Mouse (Mus musculus) granulocyte monocyte progenitor cell, adult 5-6 weeks (primary cell): ENCODE measurements around the gene Cox7a2l. TPM values are rescaled to one million over a fixed set of nuclear protein-coding genes. Genes with fewer than 3 reads are reported as not detected.

ENCODE experiments used
- ATAC-seq: replicated peaks from 2 replicates; pipeline ENCODE4 v1.8.0; 2016; ENCODE audit warnings: mild to moderate bottlenecking, moderate TSS enrichment, inconsistent platforms; ENCODE audit not compliant: poor library complexity, severe bottlenecking
- total RNA-seq, 2 experiments: library from RNA; stranded (forward) in 1 of 2; stranded (reverse) in 1 of 2; fragments of 200-712, 200-1000 nt in 1 of 2; fragments of >200 nt in 1 of 2; fragmentation: Nextera tagmentation in 1 of 2; gene quantifications; 2 replicates each; pipeline ENCODE4 v1.2.3; 2014 to 2017

Cox7a2l gene
- total RNA-seq, 2 experiments from 2014 or later, result 206 to 229 TPM

DNA sequence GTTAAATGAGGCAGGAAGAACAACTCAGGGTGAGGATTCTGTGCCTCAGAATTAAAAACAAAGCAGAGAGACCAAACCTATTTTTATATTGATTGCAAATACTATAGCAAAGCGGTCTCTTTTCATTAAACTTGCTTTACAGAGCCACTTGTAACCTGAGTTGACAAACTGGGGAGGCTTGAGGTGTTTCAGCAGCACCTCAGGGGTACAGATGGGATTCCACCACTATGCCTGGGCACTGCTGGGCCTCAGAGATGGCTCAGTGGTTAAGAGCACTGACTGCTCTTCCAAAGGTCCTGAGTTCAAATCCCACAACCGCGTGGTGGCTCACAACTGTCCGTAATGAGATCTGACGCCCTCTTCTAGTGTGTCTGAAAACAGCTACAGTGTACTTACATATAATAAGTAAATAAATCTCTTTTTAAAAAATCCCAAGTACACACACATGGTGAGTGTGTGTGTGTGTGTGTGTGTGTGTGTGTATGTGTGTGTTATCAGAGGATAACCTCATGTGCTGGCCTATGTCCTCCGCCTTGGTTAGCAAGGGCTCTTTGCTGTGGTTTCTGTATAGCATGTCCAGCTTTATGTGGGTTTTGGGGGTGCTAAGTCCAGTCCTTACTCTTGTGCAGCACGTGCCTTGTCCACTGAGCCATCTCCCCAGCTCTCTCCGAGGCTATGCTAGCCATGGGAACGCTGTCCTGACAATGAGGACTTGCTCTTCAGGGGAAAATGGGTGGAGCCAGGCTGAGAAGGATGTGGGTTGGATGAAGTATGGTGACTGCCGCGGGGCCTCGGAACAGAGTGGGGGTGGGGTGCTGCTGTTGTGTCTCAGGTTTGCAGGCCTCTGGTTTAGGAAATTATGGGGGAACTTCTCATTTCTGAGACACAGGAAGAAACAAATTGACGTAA, 9.7 kb upstream of the Cox7a2l start:
- peak; percentile 85 for ATAC-seq

GRCm38 (mm10) chr17:83526091-83526561, 9.0 kb upstream of the Cox7a2l start:
- ATAC-seq, result no peak

DNA sequence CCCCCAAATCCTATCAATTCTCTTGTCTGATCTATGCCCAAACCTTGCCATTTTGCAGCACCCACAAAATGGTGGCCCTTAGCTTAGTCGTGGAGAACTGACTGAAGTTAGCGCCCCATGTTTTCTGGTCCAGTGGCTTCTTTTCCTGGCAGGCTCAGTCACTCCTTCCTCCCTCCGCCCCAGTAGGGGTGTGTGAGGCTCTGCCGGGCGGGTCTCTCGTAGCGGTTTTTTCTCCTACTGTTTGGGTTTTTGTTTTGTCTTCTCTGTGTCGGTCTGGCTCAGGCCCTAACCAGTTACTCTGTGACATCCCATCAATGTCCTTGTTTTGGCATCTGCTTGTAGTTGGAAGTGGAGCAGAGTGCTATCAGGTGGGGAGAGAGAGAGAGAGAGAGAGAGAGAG, 8.5 kb upstream of the Cox7a2l start:
- ATAC-seq, result no peak

DNA sequence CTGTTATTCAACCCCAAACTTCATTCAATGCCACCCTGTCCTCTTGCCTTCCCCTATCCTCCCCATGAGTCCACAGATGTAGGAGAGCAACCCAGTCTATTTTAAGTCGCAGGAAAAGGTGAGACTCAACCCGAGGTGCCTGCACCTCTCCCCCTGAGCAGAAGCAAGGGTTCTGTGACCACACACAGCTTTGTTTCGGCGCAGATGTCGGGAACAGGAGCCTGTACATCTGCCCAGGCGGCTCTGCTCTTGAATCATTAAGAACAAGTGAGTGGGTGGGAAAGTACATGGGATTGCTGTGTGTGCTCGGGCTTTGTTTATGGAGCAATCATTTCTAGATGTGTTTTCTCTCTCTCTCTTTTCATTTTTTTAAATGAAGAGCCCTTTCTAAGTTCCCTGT, 7.6 kb upstream of the Cox7a2l start:
- ATAC-seq, result no peak

GRCm38 (mm10) chr17:83522590-83523379, 5.7 kb upstream of the Cox7a2l start:
- ATAC-seq, result no peak

GRCm38 (mm10) chr17:83521881-83522280, 4.8 kb upstream of the Cox7a2l start:
- ATAC-seq, result no peak

DNA sequence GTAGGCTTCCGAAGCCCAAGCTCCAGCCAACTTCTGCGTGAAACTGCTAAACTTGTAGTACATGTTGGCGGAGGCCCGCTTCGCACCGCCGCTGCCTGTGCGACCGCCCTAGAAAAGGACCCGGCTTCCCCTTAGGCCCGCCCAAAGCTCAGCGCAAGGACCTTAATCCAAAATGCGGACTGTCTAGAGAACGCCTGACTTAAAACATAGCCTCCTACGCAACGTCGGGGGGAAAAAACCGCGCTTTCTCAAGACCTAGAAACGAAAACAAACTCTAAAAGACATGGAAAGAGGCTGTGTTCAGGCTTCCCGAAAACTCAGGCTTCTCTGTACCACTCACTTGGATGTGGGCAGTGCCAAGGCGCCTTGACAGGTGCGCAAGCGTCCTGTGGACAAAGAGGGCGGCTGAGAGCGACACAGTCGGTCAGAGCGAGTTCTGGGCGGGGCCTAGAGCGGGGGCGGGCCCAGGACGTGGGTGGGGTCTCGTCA, 2.9 kb downstream of the Cox7a2l start:
- peak; percentile 89 for ATAC-seq

- peak; percentile 44 for ATAC-seq
Measured at GRCm38 (mm10) chr17:83513655-83514212, 3.4 kb downstream of the Cox7a2l start.

GRCm38 (mm10) chr17:83512130-83512529, 5.0 kb downstream of the Cox7a2l start:
- ATAC-seq, result no peak

GRCm38 (mm10) chr17:83503693-83504092, 13.4 kb downstream of the Cox7a2l start:
- ATAC-seq, result no peak

DNA sequence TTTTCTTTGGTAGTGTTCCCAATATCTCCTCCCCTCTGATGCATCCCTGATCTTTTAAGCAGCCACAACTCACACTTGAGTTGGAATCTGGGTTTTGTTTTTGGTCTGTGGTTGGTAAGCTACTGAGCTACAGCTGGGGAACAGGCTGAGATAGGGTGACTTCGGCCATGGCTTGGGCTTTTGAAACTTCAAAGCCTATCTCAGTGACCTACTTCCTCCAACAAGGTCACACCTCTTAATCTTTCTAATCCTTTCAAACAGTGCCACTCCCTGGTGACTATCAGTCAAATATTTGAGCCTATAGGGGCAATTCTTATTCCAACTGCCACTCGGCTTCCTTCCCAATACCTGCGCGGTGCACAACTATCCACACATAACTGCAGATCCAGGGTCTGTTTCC, 17.4 kb downstream of the Cox7a2l start:
- ATAC-seq, result no peak

DNA sequence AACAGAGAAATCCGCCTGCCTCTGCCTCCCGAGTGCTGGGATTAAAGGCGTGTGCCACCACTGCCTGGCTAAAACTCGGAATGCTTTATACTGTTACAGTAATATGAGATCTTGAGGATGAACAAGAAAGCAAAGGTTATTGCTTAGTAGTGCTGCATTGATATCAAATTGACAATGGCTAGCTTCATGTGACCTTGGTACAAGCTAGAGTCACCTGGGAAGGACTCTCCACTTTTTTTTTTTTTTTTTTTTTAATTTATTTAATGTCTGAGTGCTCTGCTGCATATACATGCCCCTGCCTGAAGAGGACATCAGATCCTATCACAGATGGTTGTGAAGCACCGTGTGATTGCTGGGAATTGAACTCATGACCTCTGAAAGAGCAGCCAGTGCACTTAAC, 18.2 kb downstream of the Cox7a2l start:
- ATAC-seq, result no peak

DNA sequence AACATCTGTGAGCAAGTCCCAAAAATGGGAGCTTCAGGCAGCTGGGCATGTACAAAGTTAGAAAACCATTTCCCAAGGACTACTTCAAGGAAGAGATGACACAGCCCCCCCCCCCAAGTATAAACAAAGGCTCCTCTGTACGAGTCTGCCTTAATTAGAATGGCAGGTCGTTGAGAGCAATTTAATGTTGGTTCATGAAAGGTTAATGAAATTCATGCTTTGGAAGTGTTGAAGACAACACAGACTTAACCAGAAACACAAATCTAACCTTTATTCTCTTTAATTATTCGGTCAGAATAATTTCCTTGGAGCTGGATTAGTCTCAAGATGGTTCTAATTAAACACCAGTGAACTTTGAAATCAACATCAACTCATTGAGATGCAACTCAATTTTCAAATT, 29.4 kb downstream of the Cox7a2l start:
- no peak for ATAC-seq

DNA sequence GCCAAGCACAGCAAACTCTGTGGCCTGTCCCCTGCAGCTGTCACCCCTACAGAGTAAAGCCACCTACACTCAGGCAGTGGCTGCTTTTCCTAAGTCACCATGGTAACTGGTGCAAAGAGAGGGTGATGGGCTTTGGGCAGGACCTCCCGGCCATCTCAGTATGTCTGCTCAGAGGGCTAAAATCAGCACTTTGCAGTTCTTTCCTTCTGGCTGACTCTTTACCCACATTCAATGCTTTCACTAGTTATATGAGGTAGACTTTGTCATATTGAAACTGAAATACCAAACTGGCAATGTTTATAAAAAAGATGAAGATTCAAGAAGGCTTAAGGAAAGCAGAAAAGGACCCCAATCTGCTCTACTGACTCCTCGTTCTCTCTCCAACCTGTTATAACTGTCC, 33.3 kb downstream of the Cox7a2l start:
- ATAC-seq, result 0 out of 2 replicates have a peak, but pooled peaks have one; percentile 5

GRCm38 (mm10) chr17:83482817-83483536, 34.2 kb downstream of the Cox7a2l start:
- ATAC-seq, result no peak

- ATAC-seq, result no peak
Measured at GRCm38 (mm10) chr17:83481551-83481950, 35.6 kb downstream of the Cox7a2l start.

- ATAC-seq, result 0 out of 2 replicates have a peak, but pooled peaks have one; percentile 5
Measured at GRCm38 (mm10) chr17:83477089-83477488, 40.0 kb downstream of the Cox7a2l start.

DNA sequence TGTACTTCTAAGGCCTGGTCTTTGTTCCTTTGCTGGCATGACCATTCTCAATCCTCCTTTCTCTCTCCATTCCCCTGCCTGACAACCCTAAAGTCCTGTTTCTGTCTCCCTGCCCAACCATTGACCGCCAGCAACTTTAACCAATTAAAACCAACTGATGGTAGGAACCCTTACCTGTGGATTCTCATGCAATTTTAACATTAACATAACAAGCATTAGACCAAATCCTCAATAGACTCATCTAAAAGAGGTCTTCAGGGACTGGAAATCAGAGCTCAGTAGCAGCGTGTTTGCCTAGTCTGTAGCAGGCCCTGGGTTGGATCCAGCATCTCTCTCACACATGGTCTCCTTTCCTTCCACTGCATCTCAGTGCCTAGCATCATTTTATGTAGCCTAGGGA, 47.5 kb downstream of the Cox7a2l start:
- no peak for ATAC-seq

DNA sequence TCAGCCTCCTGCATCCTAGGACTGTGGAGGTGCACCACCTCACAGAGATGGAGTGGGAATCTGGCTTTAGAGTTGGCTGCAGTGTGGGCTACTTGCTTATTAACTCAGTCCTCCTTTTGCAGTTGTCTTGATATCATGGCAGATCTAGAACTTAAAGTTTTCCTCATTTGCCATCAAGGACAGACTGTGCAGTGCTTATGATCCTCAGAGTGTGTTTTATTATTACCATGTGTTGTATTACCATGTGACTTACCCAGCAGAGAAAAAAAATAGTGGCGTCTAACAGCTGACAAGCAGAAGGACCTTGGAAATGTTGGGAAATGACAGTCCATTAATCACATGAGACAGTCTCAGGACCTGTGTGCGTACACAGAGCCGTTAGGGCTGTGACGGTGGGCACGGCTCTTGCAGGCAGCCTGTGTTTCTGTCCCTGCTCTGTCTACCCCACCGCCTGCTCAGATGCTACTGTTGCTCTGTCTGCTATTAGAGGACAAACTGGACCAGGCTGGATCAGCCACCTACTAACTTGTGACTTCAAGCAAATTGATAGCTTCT, 50.4 kb downstream of the Cox7a2l start:
- no peak for ATAC-seq

DNA sequence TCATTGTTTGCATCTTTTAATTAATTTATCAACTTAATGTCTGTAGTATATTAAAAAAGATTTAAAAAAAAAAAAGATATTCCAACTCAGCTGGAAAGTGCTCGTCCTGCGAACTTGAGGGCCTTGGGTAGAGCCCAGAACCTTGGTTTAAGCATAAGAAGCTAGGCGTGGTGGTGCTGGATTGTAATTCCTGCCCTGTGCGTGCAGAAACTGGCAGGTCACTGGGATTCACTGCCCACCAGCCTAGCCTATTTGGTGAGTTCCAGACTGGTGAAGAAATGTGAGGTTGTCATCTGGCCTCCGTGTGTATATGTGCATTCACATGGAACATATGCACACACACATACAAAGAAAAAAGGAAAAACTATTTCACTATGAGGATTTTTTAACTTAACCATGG, 51.2 kb downstream of the Cox7a2l start:
- ATAC-seq, result no peak
